Mouse (Mus musculus) cerebellum, adult 9-11 months (tissue): Measurements from ENCODE around the gene Gm16181.

ENCODE experiments used
- DNase-seq: peaks from one replicate; pipeline ENCODE4 v3.0.0; 2022

The Gm16181 gene

DNA sequence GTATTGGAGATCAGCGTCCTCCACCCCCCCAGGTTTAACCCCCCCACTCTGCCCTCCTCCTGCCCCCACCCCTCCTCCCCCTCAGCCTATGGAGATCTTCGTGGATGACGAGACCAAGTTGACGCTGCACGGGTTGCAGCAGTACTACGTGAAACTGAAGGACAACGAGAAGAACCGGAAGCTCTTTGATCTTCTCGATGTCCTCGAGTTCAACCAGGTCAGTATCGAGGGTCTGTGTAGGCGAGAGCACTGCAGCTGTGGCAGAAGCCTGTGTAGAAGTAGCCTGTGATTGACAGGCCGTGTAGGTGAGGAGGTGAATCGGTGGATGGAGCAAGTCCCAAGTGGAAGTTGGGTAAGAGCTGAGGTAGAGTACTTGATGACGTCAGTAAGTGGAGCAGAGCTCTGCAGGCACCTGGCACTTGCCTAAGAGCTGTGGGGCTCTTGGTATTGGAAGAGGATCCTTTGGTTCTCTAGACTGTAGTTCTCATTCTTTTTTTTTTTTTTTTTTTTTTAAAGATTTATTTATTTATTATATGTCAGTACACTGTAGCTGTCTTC, 30.6 kb downstream of the Gm16181 start:
- peak; percentile 27 for DNase-seq

DNA sequence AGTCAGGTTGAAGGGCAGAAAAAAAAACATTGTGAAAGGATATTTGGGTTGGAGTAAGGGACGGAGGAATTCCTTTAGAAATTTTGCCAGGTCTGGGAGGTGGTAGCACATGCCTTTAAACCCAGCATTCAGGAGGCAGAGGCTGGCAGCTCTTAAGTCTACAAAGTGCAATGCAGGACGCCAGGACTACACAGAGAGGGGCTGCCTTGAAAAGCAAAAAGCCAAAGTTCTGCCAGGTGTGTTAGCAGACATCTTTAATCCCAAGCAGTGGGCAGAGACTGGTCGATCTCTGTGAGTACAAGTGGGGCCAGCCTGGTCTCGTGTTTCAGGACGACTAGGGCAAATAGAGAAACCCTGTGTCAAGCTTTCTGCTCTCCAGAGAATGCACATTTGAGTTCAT, 31.3 kb downstream of the Gm16181 start:
- DNase-seq: peak; percentile 24

DNA sequence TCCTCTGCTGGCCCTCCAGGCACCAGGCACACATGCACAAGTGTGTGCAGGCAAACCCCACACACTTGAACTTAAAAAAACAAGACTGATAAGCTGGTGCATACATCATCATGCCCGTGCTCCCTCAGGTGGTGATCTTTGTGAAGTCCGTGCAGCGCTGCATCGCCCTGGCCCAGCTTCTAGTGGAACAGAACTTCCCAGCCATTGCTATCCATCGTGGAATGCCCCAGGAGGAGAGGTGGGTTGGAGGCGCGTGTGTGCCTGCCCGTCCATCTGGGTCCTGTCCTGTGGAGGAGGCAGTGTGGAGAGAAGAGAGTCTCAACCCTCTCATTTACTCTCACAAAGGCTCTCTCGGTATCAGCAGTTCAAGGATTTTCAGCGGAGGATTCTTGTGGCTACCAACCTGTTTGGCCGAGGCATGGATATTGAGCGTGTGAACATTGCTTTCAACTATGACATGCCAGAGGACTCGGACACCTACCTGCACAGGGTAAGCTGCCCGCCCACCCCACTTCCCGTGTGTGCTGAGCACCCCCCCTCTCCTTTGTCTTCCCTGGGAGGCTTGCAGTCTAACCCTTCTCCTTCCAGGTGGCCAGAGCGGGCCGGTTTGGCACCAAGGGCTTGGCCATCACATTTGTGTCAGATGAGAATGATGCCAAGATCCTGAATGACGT, 32.1 kb downstream of the Gm16181 start:
- peak; percentile 39 for DNase-seq

DNA sequence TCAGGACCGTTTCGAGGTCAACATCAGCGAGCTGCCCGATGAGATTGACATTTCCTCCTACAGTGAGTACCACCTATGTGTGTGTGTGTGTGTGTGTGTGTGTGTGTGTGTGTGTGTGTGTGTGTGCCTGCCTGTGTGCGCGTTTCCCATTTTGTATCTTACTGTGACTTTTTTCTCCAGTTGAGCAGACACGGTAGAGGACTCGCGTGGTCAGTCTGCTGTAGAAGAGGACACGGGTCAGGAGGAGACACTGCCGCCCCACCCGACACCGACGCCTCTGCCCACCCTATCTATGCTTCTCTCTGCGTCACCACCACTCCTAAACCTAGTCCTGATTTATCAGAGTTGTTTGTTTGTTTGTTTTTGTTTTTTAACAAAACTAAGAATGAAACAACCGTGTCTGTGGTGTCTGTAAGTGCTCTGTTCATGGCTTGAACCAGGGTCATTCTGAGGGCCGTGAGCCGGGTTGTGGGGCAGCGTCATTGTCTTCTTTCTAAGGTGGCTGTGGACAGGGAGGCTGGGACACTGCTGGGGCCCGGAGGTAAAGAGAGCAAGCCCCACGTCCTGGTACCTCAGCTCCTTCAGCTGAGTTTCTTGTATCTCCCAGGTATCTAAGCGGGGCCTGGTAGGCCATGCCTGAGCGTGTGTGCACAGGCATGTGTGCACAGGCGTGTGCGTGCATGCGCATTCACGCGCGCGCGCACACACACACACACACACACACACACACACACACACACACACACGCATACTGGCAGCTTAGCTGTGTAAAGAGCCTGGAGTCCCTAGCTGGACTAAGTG, 32.9 kb downstream of the Gm16181 start:
- peak; percentile 20 for DNase-seq

DNA sequence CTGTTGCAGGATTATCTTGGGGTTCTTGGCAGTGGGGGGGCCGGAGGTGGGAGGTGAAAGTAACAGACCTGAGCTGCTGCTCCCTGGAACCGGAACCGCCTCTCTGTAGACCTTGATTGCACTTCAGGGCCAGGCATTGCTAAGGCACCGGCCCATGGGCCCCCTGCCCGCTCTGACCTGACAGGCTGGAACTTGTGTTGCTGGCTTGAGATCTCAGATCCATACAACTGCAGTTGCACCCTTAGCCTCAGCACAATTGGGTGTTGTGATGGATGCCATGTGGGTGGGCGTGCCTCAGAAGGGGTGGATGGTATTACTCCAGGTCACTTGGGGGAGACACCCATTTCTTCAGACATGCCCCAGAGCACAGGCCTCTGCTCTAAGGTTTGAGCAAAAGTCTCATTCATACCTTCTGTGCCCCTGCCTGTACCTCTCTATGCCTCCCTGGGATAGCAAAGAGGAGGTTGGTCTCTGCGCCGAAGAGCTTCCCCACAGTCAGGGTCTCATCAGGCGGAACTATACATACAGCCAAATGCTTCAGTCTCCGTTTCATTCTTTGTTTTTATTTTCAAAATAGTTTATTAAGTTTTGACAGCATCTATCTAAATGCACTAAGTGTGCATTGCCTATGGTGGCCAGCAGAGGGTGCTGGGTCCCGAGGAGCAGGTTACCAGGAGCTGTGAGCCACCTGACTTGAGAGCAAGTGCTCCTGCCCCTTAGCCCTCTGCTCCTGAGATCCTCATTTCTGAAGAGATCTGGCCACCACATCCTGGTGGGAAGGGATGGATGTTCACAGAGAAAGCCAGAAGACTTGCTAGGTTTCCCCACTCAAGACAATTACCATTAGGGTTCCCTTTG, 33.8 kb downstream of the Gm16181 start:
- peak; percentile 60 for DNase-seq

DNA sequence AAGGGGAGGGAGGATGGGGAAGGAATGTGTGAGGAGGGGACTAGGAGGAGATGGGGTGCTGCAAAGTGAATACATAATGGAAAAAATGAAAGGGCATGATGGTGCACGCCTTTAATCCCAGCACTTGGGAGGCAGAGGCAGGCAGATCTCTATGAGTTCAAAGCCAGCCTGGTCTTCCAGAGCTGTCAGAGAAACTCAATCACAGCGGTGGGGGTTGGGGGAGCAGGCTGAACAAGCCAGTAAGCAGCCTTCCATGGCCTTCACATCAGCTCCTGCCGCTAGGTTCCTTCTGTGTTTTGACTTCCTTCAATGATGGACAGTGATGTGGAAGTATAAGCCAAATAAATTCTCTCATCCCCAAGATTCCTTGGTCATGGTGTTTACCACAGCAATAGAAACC, 34.7 kb downstream of the Gm16181 start:
- peak; percentile 31 for DNase-seq

DNA sequence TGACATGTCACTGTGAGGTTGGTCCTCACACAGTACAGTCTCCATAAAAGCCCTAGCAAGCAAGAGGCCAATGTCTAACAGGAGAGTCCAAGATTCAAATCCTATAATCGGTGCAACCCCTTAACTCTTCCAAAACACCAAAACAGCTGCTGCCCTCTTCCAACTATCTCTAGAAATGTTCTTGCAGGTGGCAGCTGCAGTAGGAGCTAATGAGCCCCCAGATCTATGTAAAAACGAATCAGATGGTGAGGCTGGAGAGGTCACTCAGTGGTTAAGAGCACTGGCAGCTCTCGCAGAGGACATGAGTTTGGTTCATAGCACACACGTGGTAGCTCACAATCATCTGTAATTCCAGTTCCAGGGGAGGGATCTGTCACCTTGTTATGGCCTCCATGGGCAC, 35.1 kb downstream of the Gm16181 start:
- DNase-seq: peak; percentile 7

DNA sequence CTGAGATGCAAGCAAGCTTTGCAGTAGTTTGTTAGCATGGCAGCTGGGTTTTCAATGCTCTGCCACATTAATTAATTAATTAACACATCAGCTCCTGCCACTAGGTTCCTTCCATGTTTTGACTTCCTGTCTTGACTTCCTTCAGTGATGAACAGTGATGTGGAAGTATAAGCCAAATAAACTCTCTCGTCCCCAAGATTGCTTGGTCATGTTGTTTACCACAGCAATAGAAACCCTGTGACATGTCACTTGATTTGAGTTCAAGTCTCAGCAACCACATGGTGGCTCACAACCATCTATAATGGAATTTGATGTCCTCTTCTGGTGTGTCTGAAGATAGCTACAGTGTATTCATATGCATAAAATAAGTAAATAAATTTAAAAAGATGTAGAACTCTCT, 36.7 kb downstream of the Gm16181 start:
- no peak for DNase-seq

DNA sequence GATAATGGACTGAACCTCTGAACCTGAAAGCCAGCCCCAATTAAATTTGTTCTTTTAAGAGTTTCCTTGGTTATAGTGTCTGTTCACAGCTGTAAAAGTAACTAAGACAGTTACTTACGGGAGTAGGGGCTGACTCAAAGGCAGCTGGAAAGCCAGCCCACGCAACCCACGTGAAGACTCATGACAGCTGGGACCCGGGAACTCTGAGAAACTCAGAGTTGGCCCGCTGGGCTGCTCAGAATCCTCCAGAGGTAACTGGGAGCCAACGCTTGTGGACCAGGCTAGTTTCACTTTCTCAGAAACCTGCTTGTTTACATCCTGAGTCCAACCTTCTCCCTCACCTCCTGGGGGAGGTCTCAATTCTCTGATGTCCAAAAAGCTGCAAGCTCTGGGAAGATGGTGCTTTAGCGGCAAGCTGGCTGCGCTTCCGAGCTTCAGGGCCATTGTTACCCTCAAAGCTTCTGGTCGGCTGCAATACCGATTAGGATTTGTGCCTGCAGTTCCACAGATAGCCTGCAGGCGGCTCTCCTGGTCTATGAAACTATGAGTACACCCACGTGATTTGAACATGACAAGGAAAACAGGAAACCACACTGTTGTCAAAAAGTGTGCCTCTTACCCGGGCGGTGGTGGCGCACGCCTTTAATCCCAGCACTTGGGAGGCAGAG, 37.3 kb downstream of the Gm16181 start:
- DNase-seq: peak; percentile 90

DNA sequence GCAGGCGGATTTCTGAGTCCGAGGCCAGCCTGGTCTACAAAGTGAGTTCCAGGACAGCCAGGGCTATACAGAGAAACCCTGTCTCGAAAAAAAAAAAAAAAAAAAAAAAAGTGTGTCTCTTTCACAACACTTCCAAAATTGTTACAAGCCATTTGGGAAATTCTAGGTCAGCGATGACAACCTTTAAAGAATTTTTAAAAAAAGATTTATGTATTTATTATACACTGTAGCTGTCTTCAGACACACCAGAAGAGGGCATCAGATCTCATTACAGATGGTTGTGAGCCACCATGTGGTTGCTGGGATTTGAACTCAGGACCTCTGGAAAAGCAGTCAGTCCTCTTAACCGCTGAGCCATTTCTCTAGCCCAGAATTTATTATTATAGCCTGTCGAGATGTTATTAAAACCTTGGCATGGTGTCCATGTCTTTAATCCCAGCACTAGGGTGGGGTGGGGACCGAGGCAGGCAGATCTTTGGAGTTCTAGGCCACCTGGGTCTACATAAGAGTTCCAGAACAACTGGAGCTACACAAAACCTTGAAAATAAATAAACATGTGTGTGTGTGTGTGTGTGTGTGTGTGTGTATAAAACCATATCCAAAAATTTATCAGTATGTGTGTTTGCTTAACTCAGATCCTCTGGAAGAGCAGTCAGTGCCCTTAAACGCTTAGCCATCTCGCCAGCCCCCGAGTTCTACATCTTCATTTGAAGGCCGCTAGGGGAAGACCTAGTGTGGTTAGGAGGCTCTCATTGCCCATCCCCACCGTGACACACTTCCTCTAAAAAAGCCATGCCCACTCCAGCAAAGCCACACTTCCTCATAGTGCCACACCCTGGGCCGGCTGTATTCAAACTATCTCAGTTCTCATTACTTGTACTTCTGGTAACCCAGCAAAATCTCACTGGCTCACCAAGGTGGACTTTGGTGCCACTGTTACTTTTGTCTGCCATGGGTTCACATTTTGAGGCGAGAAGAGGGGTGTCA, 38.2 kb downstream of the Gm16181 start:
- peak; percentile 25 for DNase-seq

DNA sequence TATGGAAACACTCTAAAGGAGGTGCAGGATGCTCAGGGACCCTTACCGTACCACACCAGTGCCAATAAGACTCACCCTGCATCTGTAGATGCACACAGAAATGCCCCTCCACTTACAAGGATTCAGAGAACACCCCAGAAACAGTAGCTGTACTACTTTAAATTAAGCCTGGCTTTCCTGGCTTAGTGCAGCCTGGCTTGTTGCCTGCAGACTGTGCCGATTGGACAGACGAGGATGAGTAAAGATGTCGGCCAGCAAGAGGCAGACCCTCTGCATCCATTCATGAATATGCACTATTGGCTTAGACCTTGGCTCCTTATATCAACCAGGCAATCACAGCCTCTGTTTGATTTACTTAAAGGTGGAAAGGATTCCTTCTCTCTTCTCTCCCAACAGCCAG, 39.0 kb downstream of the Gm16181 start:
- peak; percentile 18 for DNase-seq

DNA sequence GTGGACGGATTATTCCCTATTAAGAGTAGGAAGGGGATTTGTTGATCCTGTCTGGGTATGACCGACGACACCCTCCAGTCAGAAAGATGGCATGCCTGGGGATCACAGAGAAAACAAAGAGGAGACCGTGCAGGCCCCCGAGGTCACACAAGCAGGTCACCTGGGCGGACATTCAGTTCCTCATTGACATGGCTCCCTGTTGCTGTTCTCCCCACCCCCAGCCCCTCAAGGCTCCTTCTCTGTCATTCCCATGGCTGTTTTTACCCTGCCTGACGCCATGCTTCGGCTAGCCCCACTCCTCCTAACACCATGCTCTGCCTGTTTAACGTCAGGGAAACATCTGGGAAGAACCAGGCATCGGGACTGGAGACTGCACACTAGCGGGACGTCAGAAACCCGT, 41.0 kb downstream of the Gm16181 start:
- DNase-seq: peak; percentile 26

DNA sequence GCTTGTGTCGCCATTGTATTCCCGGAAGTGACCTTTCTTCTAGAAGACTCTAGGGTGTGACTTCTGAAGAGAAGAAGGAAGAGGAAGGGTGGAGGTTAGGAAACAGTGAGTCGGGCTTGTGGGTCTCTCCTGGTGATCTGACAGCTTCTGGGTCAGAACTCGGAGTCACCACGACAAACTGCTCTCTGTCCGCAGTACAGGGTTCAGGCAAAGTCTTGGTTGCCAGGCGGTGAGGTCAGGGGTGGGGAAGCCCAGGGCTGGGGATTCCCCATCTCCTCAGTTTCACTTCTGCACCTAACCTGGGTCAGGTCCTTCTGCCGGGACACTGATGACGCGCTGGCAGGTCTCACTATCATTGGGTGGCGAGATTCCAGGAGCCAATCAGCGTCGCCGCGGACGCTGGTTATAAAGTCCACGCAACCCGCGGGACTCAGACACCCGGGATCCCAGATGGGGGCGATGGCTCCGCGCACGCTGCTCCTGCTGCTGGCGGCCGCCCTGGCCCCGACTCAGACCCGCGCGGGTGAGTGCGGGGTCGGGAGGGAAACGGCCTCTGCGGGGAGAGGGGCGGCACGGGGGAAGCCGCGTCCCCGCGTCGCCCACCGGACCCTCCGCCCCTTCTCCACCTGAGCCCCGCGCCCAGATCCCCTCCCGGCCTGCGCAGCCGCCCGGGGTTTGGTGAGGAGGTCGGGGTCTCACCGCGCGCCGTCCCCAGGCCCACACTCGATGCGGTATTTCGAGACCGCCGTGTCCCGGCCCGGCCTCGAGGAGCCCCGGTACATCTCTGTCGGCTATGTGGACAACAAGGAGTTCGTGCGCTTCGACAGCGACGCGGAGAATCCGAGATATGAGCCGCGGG, 42.3 kb downstream of the Gm16181 start, which contains the start of gene H2-D1:
Gene H2-D1, plus strand, starts transcription at position 67 of the 859 bp plus-strand sequence.
- DNase-seq: peak; percentile 93

DNA sequence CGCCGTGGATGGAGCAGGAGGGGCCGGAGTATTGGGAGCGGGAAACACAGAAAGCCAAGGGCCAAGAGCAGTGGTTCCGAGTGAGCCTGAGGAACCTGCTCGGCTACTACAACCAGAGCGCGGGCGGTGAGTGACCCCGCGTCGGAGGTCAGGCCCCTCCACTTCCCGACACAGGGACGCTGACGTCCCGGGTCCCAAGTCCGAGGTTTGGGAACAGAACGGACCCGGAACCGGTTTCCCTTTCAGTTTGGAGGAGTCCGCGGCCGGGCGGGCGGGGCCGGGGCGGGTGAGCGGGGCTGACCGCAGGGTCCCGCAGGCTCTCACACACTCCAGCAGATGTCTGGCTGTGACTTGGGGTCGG, 42.9 kb downstream of the Gm16181 start:
- DNase-seq: peak; percentile 20

DNA sequence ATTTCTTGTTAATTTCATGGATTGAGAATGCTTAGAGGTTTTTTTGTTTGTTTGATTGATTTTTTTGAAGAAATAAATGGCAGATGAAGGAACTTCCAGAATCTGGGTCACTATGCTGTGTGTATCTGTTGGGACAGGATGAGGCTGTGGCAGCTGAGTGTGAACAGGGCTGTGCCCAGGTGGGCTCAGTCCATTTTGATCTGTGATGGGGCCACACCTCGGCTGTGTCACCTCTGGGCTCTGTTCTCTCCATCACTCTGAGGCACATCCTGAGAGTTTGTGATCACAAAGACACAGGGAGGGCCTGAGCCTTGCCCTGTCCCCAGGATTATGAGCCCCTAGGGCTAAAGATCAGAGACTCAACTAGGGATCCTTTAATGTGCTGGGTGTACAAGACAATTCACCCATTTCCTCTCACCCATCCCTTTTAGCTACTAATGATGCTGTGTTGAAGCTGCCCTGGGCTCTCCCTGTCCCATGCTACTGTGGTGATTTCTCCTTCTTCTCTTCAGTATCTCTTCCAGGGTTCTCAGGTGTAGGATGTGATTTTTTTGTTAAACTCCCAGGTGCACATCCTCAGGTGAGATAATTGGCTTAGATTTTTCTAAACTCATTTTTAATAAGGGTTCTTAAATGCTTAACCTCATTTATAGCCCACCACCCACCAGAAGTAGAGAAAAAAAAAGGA, 46.9 kb downstream of the Gm16181 start:
- no peak for DNase-seq

DNA sequence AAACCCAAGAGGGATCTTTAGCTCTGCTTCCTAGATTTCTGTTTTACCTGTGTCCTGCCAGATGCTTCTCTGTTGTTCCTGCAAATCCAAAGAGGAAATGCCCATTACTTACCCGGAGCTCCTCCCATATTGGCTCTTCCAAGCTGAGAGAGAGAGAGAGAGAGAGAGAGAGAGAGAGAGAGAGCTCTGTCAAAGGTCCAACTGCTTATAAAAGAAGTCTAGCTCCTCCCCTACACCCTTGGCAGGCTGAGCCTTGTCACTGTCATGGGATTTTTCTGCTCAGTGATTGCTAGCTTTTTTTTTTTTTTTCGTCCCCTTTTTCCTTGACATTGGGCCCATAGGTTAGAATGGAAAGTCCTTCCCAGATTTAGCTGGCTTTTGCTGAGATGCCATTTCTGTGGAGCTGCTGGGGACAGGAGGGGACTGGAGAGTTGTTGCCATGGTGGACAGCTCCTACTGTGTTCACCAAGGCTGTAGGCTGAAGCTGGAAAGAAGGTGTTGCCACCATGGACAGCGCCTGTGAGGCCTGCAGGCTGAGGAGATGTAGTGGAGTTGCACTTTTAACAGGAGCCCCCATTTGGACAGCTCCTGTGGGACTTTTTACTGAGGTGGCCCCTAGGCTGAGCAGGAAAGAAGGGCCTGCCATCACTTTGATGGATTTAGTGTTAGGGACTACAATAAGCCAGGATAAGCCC, 49.2 kb downstream of the Gm16181 start:
- DNase-seq: no peak

DNA sequence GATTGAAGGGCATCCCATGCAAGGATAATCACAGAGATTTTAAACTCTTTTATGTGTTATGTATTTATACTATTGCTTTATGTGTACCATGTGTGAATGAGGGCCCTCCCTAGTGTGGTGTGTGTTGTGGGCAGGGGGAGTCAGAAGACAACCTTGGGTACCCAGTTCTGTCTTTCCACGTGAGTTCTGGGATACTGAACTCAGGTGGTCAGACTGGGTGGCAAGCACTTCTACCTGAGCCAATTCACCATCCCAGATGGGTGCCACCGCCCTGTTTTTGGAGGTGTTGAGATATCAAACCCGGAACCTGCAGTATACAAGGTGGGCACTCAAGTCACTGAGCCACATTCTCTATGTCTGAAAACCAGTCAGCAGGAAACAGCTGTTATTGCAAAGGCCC, 51.6 kb downstream of the Gm16181 start:
- no peak for DNase-seq
